9 mouse cellular contexts compared by ENCODE assay signal in the genomic region with DNA sequence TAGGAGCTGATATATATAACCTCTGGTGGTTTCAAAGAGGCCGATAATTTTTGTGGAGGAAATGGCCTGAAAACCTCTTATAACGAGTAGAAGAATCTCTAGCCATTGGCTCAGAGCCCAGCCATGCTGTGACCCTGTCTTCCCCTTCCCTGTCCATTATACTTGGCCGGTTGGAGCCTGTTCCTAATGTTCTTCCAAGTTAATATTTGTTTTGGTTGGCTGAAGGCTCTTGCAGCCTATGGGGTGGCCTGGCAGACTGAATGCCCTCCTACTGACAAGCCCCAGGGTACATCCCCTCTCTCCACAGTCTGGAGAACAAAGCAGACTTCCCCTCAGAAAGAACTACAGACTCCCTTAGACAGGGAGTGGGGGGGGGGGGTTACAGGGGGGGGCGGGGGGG.
DNase-seq lines count a peak whose midpoint lies in the region; ATAC-seq and TF ChIP-seq lines count a peak whose summit lies in the region.
"Had no signal": no experiment of that assay in that cellular context is flagged by ENCODE, and none has a peak within 500 bp of the region (broad histone marks: within the 10 kb centered on the region; RNA-seq: fewer than 3 reads in every experiment).

No protein-coding gene starts in this region.

- H3K4me3 ChIP-seq in gastrocnemius, adult 2 months: no peak overlapping the region
- H3K4me3 ChIP-seq in heart, embryonic 13.5 days: no peak overlapping the region
- no peak overlapping the region for H3K4me3 ChIP-seq in midbrain, postnatal 0 days (ENCODE audit: low read depth, low read length)
- H3K4me3 ChIP-seq: myocyte had no signal

- peaks cover 30% of the 10 kb centered on the region for H3K4me1 ChIP-seq in heart, embryonic 13.5 days
- no peaks in the 10 kb centered on the region for H3K4me1 ChIP-seq in midbrain, postnatal 0 days (ENCODE audit: insufficient read depth, low read length)

- no peaks in the 10 kb centered on the region for H3K27me3 ChIP-seq in heart, embryonic 13.5 days (replicated peaks)
- no peaks in the 10 kb centered on the region for H3K27me3 ChIP-seq in midbrain, postnatal 0 days (ENCODE audit: insufficient read depth, low read length)

- no peaks in the 10 kb centered on the region for H3K36me3 ChIP-seq in heart, embryonic 13.5 days
- no peaks in the 10 kb centered on the region for H3K36me3 ChIP-seq in midbrain, postnatal 0 days (ENCODE audit: insufficient read depth, low read length)

- H3K27ac ChIP-seq in gastrocnemius, adult 2 months: peak overlapping the region; percentile 31; the same call in 1 of the 2 replicates
- H3K27ac ChIP-seq in heart, embryonic 13.5 days (replicated peaks): peak overlapping the region; percentile 42; the same call in 1 of the 2 replicates
- H3K27ac ChIP-seq in midbrain, postnatal 0 days (ENCODE audit: low read depth, low read length): no peak overlapping the region

- no peak for TF ChIP-seq CTCF in gastrocnemius, adult 2 months (IDR thresholded peaks at IDR 0.05)
- TF ChIP-seq CTCF in midbrain, postnatal 0 days (IDR thresholded peaks at IDR 0.05): no peak

- 27% methylated on average over 3 of the region's 4 CpGs for WGBS in heart, embryonic 13.5 days
- WGBS in midbrain, postnatal 0 days: 28% methylated on average over 3 of the region's 4 CpGs

- DNase-seq in gastrocnemius, adult 2 months: peak; percentile 34
- DNase-seq in gastrocnemius, adult 18-20 months (ENCODE audit: low spot score): no peak
- DNase-seq in cerebellum, adult 18-20 months: peak; percentile 69 to 72
- peak; percentile 94 for DNase-seq in kidney, postnatal 10 days
- DNase-seq in midbrain, postnatal 0 days (ENCODE audit: low spot score): peak; percentile 85
- DNase-seq in frontal cortex, postnatal 14 days (ENCODE audit: low spot score in 2 of 2): no peak

- no peaks in the 10 kb centered on the region for H3K9me3 ChIP-seq in heart, embryonic 13.5 days
- no peaks in the 10 kb centered on the region for H3K9me3 ChIP-seq in midbrain, postnatal 0 days (ENCODE audit: low read length)

- H3K9ac ChIP-seq in heart, embryonic 13.5 days: no peak overlapping the region
- no peak overlapping the region for H3K9ac ChIP-seq in midbrain, postnatal 0 days (replicated peaks; ENCODE audit: low read length, poor library complexity, severe bottlenecking)

- ATAC-seq in heart, embryonic 13.5 days (ENCODE audit: extremely low read depth, insufficient number of reproducible peaks, low FRiP score, low TSS enrichment): peak; percentile 56
- no peak for ATAC-seq in midbrain, postnatal 0 days (ENCODE audit: low FRiP score)
- no peak for ATAC-seq in CD4-positive, CD25-positive, alpha-beta regulatory T cell, adult 4 months

- intact Hi-C loops in gastrocnemius, adult 2 months (cut with DNase I): no loop called here

- no peak overlapping the region for H3K4me2 ChIP-seq in heart, embryonic 13.5 days
- H3K4me2 ChIP-seq in midbrain, postnatal 0 days (ENCODE audit: low read depth, low read length, poor library complexity, severe bottlenecking): no peak overlapping the region

Comparison
In these comparisons a context has a peak if more than half of its experiments do, and no peak if none do; other contexts are left out.
1. DNase-seq: peak in gastrocnemius, adult 2 months (single experiment), cerebellum, adult 18-20 months (2 of 2), kidney, postnatal 10 days (single experiment) and midbrain, postnatal 0 days (single experiment); none in gastrocnemius, adult 18-20 months (single experiment) and frontal cortex, postnatal 14 days (0 of 2).